Mouse (Mus musculus) megakaryocyte-erythroid progenitor cell, adult 5 weeks (primary cell): Measurements from ENCODE around the gene Olfr787. TPM values are rescaled to one million over a fixed set of nuclear protein-coding genes. Genes with fewer than 3 reads are reported as not detected.

ENCODE experiments used
- polyA plus RNA-seq: library from polyadenylated mRNA; stranded (reverse); fragments of >175 nt; gene quantifications from 2 replicates; pipeline ENCODE4 v1.2.3, GENCODE M21; 2012

Gene Olfr787
- polyA plus RNA-seq, result not detected in 2 replicates

DNA sequence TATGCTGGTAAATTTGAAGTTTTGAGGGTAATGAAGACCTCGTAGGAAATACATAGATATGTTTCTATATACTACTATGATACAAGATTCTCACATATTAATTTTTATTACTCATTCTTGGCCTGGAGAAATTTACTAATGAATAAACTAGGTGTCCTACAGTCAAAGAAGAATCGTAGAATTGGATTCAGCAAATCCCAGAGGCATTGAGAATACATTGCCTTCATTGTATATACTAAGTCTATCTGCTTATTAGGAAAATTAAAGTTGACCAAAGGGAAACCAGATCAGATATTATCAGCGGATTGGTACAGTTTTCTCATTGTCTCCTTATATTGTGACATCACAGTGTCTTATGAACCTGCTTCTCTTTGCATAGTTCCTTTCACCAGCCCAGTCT is at the start of gene Olfr787:
Olfr787 (plus strand) TSS at position 301 of the 400 bp plus-strand sequence.

DNA sequence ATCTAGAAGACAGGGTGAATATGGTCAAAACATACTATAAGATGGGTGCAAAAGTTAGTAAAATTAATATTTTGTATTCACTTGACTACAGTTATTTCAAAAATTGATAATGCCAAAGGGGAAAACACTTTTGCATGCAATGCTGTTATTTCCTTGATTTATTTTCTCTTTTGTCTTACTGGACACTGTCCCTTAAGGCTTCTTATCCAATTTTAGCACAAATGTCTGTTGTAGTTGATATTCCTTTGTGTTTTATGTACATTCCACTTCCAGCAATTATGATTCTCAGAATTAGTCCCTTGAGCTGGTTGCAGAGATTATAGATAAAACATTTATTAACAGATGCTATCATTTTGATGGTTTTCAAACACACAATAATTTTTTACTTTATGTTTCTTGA is 34.7 kb upstream of the Olfr787 start, which contains the start of gene Olfr786:
Olfr786 (plus strand) TSS at position 301 of the 400 bp plus-strand sequence.

DNA sequence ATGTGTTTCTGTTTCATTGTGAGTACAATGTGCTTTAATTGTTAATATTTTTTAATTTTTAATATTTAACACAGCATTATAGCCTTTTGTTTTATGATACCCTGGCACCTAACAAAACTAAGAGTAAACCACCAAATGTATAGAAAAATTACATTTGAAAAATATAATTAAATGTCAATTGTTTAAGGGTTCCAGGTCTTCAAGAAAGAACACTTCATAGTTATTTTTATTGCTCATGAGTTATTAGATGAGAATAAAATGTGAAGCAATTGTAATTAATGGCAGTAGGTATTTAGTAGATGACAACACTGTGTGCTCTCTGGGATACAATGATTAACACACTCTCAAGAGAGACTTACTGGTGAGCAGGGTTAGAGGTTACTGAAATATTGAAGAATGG is 9.0 kb downstream of the Olfr787 start, which contains the start of gene Olfr788:
Olfr788 (plus strand) TSS at position 301 of the 400 bp plus-strand sequence.

DNA sequence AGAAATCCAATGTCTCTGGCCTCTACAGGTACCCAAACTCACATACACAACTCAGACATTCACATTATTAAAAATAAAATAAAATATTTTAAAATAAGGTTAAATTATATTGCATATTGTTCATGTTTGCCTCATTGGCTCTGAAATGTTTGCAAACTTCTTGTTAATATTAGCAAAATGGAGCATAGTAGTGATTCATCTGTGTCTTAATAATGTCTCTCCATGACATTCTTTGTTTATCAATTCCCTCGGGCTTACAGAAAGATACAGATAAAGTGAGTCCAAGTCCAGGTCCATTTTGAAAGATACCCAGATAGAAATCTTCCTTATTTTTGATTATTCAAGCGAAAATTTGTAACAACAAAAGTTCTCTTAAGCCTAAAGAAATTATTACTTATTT is 22.8 kb downstream of the Olfr787 start, which contains the start of gene Olfr789:
Olfr789 (plus strand) TSS at position 301 of the 400 bp plus-strand sequence.

DNA sequence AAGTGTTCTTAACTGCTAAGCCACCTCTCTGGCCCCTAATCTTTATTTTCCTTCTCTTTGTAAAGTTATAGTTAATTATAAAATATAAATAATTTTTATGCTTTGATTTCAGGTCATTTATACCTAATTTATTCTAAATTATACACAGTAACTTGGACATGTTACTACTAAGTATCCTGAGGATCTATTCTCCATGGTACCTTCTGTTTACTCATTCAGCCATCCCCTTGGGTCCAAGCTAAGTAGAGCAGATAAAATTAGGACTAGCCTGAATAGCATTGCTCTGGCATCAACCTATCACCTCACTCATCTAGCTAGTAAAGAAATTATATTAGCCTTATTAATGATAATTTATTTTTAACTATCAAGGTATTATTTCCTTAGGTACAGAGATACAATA is 36.5 kb downstream of the Olfr787 start, which contains the start of gene Olfr790:
Olfr790 (plus strand) TSS at position 301 of the 400 bp plus-strand sequence.

Other genes with a start within 250 kb of the Olfr787 start
- gene Olfr774, start 225.7 kb upstream of the Olfr787 start, polyA plus RNA-seq, result not detected in 2 replicates
- not detected in 2 replicates for gene Olfr775, start 213.4 kb upstream of the Olfr787 start, polyA plus RNA-seq
- gene Olfr776, start 202.7 kb upstream of the Olfr787 start, polyA plus RNA-seq, result not detected in 2 replicates
- gene Olfr777, start 190.4 kb upstream of the Olfr787 start, polyA plus RNA-seq, result not detected in 2 replicates
- gene Olfr780, start 143.7 kb upstream of the Olfr787 start, polyA plus RNA-seq, result not detected in 2 replicates
- gene Olfr781, start 133.0 kb upstream of the Olfr787 start, polyA plus RNA-seq, result not detected in 2 replicates
- gene Olfr782, start 113.0 kb upstream of the Olfr787 start, polyA plus RNA-seq, result 0.04 TPM in 1 of 2 replicates, not detected in the other
- gene Olfr784, start 77.8 kb upstream of the Olfr787 start, polyA plus RNA-seq, result not detected in 2 replicates
- gene Olfr785, start 56.4 kb upstream of the Olfr787 start, polyA plus RNA-seq, result not detected in 2 replicates
- gene Olfr786, start 34.6 kb upstream of the Olfr787 start, polyA plus RNA-seq, result not detected in 2 replicates
- not detected in 2 replicates for gene Olfr788, start 9.1 kb downstream of the Olfr787 start, polyA plus RNA-seq
- not detected in 2 replicates for gene Olfr789, start 22.9 kb downstream of the Olfr787 start, polyA plus RNA-seq
- gene Olfr790, start 36.6 kb downstream of the Olfr787 start, polyA plus RNA-seq, result not detected in 2 replicates
- not detected in 2 replicates for gene Olfr791, start 59.9 kb downstream of the Olfr787 start, polyA plus RNA-seq
- not detected in 2 replicates for gene Olfr792, start 77.3 kb downstream of the Olfr787 start, polyA plus RNA-seq
- gene Olfr794, start 105.8 kb downstream of the Olfr787 start, polyA plus RNA-seq, result not detected in 2 replicates
- gene Olfr796, start 150.7 kb downstream of the Olfr787 start, polyA plus RNA-seq, result not detected in 2 replicates
- gene Olfr798, start 166.1 kb downstream of the Olfr787 start, polyA plus RNA-seq, result not detected in 2 replicates
- not detected in 2 replicates for gene Olfr799, start 175.6 kb downstream of the Olfr787 start, polyA plus RNA-seq
- not detected in 2 replicates for gene Olfr800, start 195.8 kb downstream of the Olfr787 start, polyA plus RNA-seq
- gene Olfr801, start 212.0 kb downstream of the Olfr787 start, polyA plus RNA-seq, result not detected in 2 replicates
- not detected in 2 replicates for gene Olfr802, start 226.3 kb downstream of the Olfr787 start, polyA plus RNA-seq
- gene Olfr803, start 232.4 kb downstream of the Olfr787 start, polyA plus RNA-seq, result not detected in 2 replicates
- not detected in 2 replicates for gene Olfr804, start 241.3 kb downstream of the Olfr787 start, polyA plus RNA-seq